13 mouse cellular contexts compared by ENCODE assay signal in genomic region chr6:24571126-24571525, GRCm38 (mm10). TPM values are rescaled to one million over a fixed set of nuclear protein-coding genes. Genes with fewer than 3 reads are reported as not detected.
DNase-seq lines count a peak whose midpoint lies in the region; ATAC-seq and TF ChIP-seq lines count a peak whose summit lies in the region.
"Had no signal": no experiment of that assay in that cellular context is flagged by ENCODE, and none has a peak within 500 bp of the region (broad histone marks: within the 10 kb centered on the region; RNA-seq: fewer than 3 reads in every experiment).

No protein-coding gene starts in this region.

- no peaks in the 10 kb centered on the region; the same call in 1 of the 2 replicates for H3K4me1 ChIP-seq in kidney, adult 2 months (ENCODE audit: control insufficient read depth, insufficient read depth, low read length)
- no peaks in the 10 kb centered on the region for H3K4me1 ChIP-seq in liver, embryonic 15.5 days (replicated peaks)
- H3K4me1 ChIP-seq in hindbrain, postnatal 0 days (ENCODE audit: insufficient read depth, low read length): no peaks in the 10 kb centered on the region

- 0 out of 2 replicates have a peak, but pooled peaks have one; percentile 29 for ATAC-seq in common myeloid progenitor, adult 5-6 weeks (replicated peaks; ENCODE audit: low read depth, poor library complexity, severe bottlenecking)
- peak; percentile 51 for ATAC-seq in liver, embryonic 15.5 days (ENCODE audit: insufficient read depth)
- ATAC-seq in hindbrain, postnatal 0 days: no peak

- H3K4me3 ChIP-seq in gastrocnemius, adult 2 months: peak overlapping the region; percentile 43
- H3K4me3 ChIP-seq in kidney, adult 2 months (ENCODE audit: insufficient read depth, low read depth, low read length): no peak overlapping the region
- no peak overlapping the region for H3K4me3 ChIP-seq in liver, embryonic 15.5 days (replicated peaks)
- no peak overlapping the region for H3K4me3 ChIP-seq in hindbrain, postnatal 0 days (ENCODE audit: low read length)
- H3K4me3 ChIP-seq: embryonic facial prominence, embryonic 10.5 days; megakaryocyte, embryonic 14.5 days had no signal

- H3K27ac ChIP-seq in gastrocnemius, adult 2 months: peak overlapping the region; percentile 74
- H3K27ac ChIP-seq in kidney, adult 2 months (ENCODE audit: insufficient read depth, low read depth, low read length): peak overlapping the region; percentile 95
- H3K27ac ChIP-seq in liver, embryonic 15.5 days (replicated peaks): no peak overlapping the region
- no peak overlapping the region for H3K27ac ChIP-seq in hindbrain, postnatal 0 days
- H3K27ac ChIP-seq: embryonic facial prominence, embryonic 10.5 days had no signal

- no peak overlapping the region for H3K9ac ChIP-seq in liver, embryonic 15.5 days
- no peak overlapping the region for H3K9ac ChIP-seq in hindbrain, postnatal 0 days (replicated peaks; ENCODE audit: low read length)

- DNase-seq in gastrocnemius, adult 2 months: peak; percentile 21
- no peak for DNase-seq in gastrocnemius, postnatal 14 days
- peak; percentile 73 for DNase-seq in kidney, adult 2 months
- no peak for DNase-seq in left cerebral cortex, adult 11 months (ENCODE audit: low spot score)
- no peak for DNase-seq in natural killer cell, adult 2 months (ENCODE audit: low spot score in 2 of 2)
- DNase-seq in hindbrain, postnatal 0 days (ENCODE audit: low spot score): no peak
- DNase-seq: thymus, postnatal 14 days had no signal

- no peak overlapping the region for H3K4me2 ChIP-seq in liver, embryonic 15.5 days
- no peak overlapping the region for H3K4me2 ChIP-seq in hindbrain, postnatal 0 days (ENCODE audit: low read depth, low read length)

- no peak for TF ChIP-seq POLR2A in kidney, adult 2 months (IDR thresholded peaks at IDR 0.05; ENCODE audit: low read depth, low read length)

- H3K27me3 ChIP-seq in kidney, adult 2 months (replicated peaks; ENCODE audit: control insufficient read depth, insufficient read depth, low read length): no peaks in the 10 kb centered on the region
- H3K27me3 ChIP-seq in liver, embryonic 15.5 days: no peaks in the 10 kb centered on the region
- H3K27me3 ChIP-seq in hindbrain, postnatal 0 days (ENCODE audit: insufficient read depth, low read length): no peaks in the 10 kb centered on the region
- H3K27me3 ChIP-seq: megakaryocyte, embryonic 14.5 days had no signal

- TF ChIP-seq CTCF in gastrocnemius, adult 2 months (IDR thresholded peaks at IDR 0.05): no peak
- TF ChIP-seq CTCF in kidney, adult 2 months (conservative IDR thresholded peaks at IDR 0.05; ENCODE audit: insufficient read depth, insufficient read length, low read depth, low read length): no peak
- TF ChIP-seq CTCF in hindbrain, postnatal 0 days (IDR thresholded peaks at IDR 0.05; ENCODE audit: low read depth): no peak

- H3K9me3 ChIP-seq in liver, embryonic 15.5 days (replicated peaks): no peaks in the 10 kb centered on the region
- no peaks in the 10 kb centered on the region for H3K9me3 ChIP-seq in hindbrain, postnatal 0 days (ENCODE audit: low read length)
- H3K9me3 ChIP-seq: embryonic facial prominence, embryonic 10.5 days had no signal

- whole genome bisulfite sequencing in kidney, adult 2 months: 52% methylated on average over 6 of the region's 6 CpGs
- WGBS in liver, embryonic 15.5 days (ENCODE audit: insufficient replicate concordance): 33% methylated on average over 6 of the region's 6 CpGs
- 78% methylated on average over 6 of the region's 6 CpGs for whole genome bisulfite sequencing in hindbrain, postnatal 0 days

- intact Hi-C loops in gastrocnemius, adult 2 months (cut with DNase I): no loop called here
- intact Hi-C loops in gastrocnemius, postnatal 14 days (cut with DNase I; ENCODE audit: low total_unique reads): no loop called here

- H3K36me3 ChIP-seq in kidney, adult 2 months (ENCODE audit: control insufficient read depth, insufficient read depth, low read length): no peaks in the 10 kb centered on the region
- H3K36me3 ChIP-seq in liver, embryonic 15.5 days (replicated peaks): no peaks in the 10 kb centered on the region
- no peaks in the 10 kb centered on the region for H3K36me3 ChIP-seq in hindbrain, postnatal 0 days (ENCODE audit: insufficient read depth, low read length)
- H3K36me3 ChIP-seq: embryonic facial prominence, embryonic 10.5 days had no signal

RNA-seq across cellular contexts. Expression of gene Lmod2, which starts 26.4 kb away (rescaled TPM):
- total RNA-seq in gastrocnemius, adult 2 months (2021): 100 to 1,000 TPM; 105 to 286 TPM
- 100 to 1,000 TPM; 118 to 208 TPM for total RNA-seq in gastrocnemius, postnatal 14 days (2021)
- total RNA-seq in common myeloid progenitor, adult 5-6 weeks (2017): not detected in 2 replicates
- polyA plus RNA-seq in kidney, adult 2 months (2012; rRNA removed): 1.1 TPM in 1 of 2 replicates, not detected in the other
- 0.15 and 0.35 TPM in 2 replicates for polyA plus RNA-seq in liver, embryonic 15.5 days (2015; fragmentation: Nextera tagmentation; extraction: Ambion mirVana)
- total RNA-seq in hindbrain, postnatal 0 days (2014; rRNA removed): not detected in 2 replicates
- not detected in 2 replicates for polyA plus RNA-seq in hindbrain, postnatal 0 days (2015; fragmentation: Nextera tagmentation; extraction: Ambion mirVana)
- polyA plus RNA-seq: embryonic facial prominence, embryonic 10.5 days; forebrain, embryonic 11.5 days had no signal

RNA-seq across cellular contexts. Expression of gene Asb15, which starts 43.2 kb away (rescaled TPM):
- total RNA-seq in gastrocnemius, adult 2 months (2021): 10 to 100 TPM; 34.9 to 54.5 TPM
- total RNA-seq in gastrocnemius, postnatal 14 days (2021): 1 to 10 TPM; 4.1 to 7.4 TPM
- not detected in 2 replicates for total RNA-seq in common myeloid progenitor, adult 5-6 weeks (2017)
- polyA plus RNA-seq in kidney, adult 2 months (2012; rRNA removed): 2.6 and 3.8 TPM in 2 replicates
- polyA plus RNA-seq in liver, embryonic 15.5 days (2015; fragmentation: Nextera tagmentation; extraction: Ambion mirVana): 0.02 TPM in 1 of 2 replicates, not detected in the other
- total RNA-seq in hindbrain, postnatal 0 days (2014; rRNA removed): 0.11 and 0.31 TPM in 2 replicates
- 0.11 and 0.24 TPM in 2 replicates for polyA plus RNA-seq in hindbrain, postnatal 0 days (2015; fragmentation: Nextera tagmentation; extraction: Ambion mirVana)
- polyA plus RNA-seq: C2C12; embryonic facial prominence, embryonic 10.5 days; forebrain, embryonic 11.5 days had no signal

RNA-seq across cellular contexts. Expression of gene Ndufa5, which starts 43.3 kb away (rescaled TPM):
- 100 to 1,000 TPM; 579 to 752 TPM for total RNA-seq in gastrocnemius, adult 2 months (2021)
- total RNA-seq in gastrocnemius, postnatal 14 days (2021): 100 to 1,000 TPM; 489 to 566 TPM
- 272 and 431 TPM in 2 replicates for total RNA-seq in common myeloid progenitor, adult 5-6 weeks (2017)
- polyA plus RNA-seq in kidney, adult 2 months (2012; rRNA removed): 14.8 and 24.9 TPM in 2 replicates
- 148 and 181 TPM in 2 replicates for polyA plus RNA-seq in liver, embryonic 15.5 days (2015; fragmentation: Nextera tagmentation; extraction: Ambion mirVana)
- 17.1 and 24.3 TPM in 2 replicates for total RNA-seq in hindbrain, postnatal 0 days (2014; rRNA removed)
- polyA plus RNA-seq in hindbrain, postnatal 0 days (2015; fragmentation: Nextera tagmentation; extraction: Ambion mirVana): 596 and 598 TPM in 2 replicates

RNA-seq across cellular contexts. Expression of gene Iqub, which starts 56.3 kb away (rescaled TPM):
- total RNA-seq in gastrocnemius, adult 2 months (2021): under 1 TPM; 0.15 to 0.22 TPM
- total RNA-seq in gastrocnemius, postnatal 14 days (2021): under 1 TPM in 1 of 2 experiments, not detected in 1; 0.06 TPM
- total RNA-seq in common myeloid progenitor, adult 5-6 weeks (2017): 0.15 TPM in 1 of 2 replicates, not detected in the other
- polyA plus RNA-seq in kidney, adult 2 months (2012; rRNA removed): 0.03 TPM in 1 of 2 replicates, not detected in the other
- not detected in 2 replicates for polyA plus RNA-seq in liver, embryonic 15.5 days (2015; fragmentation: Nextera tagmentation; extraction: Ambion mirVana)
- total RNA-seq in hindbrain, postnatal 0 days (2014; rRNA removed): 1.5 and 1.7 TPM in 2 replicates
- 1.5 and 2.0 TPM in 2 replicates for polyA plus RNA-seq in hindbrain, postnatal 0 days (2015; fragmentation: Nextera tagmentation; extraction: Ambion mirVana)
- polyA plus RNA-seq: C2C12 had no signal

Comparison
In these comparisons a context has a peak if more than half of its experiments do, and no peak if none do; other contexts are left out.
1. DNase-seq: peak in gastrocnemius, adult 2 months (single experiment) and kidney, adult 2 months (single experiment); none in gastrocnemius, postnatal 14 days (single experiment), left cerebral cortex, adult 11 months (single experiment), natural killer cell, adult 2 months (0 of 2) and hindbrain, postnatal 0 days (single experiment).
2. RNA of gene Asb15, which starts 43.2 kb away (total RNA-seq): 34.9 to 54.5 TPM in gastrocnemius, adult 2 months; 4.1 to 7.4 TPM in gastrocnemius, postnatal 14 days, 0.11 to 0.31 TPM in hindbrain, postnatal 0 days and not detected in common myeloid progenitor, adult 5-6 weeks; every median in the first group is over 4 times any median in the second.
3. H3K27ac ChIP-seq: peak in gastrocnemius, adult 2 months (single experiment) and kidney, adult 2 months (single experiment); none in liver, embryonic 15.5 days (single experiment) and hindbrain, postnatal 0 days (single experiment).
4. RNA of gene Lmod2, which starts 26.4 kb away (total RNA-seq): 105 to 286 TPM in gastrocnemius, adult 2 months and 118 to 208 TPM in gastrocnemius, postnatal 14 days; not detected in common myeloid progenitor, adult 5-6 weeks and not detected in hindbrain, postnatal 0 days; every median in the first group is over 100 times any median in the second.
5. RNA of gene Ndufa5, which starts 43.3 kb away (total RNA-seq): 579 to 752 TPM in gastrocnemius, adult 2 months, 489 to 566 TPM in gastrocnemius, postnatal 14 days and 272 to 431 TPM in common myeloid progenitor, adult 5-6 weeks; 17.1 to 24.3 TPM in hindbrain, postnatal 0 days; every median in the first group is over 10 times any median in the second.